Mouse (Mus musculus) lung, embryonic 15.5 days (tissue): ENCODE results near the gene Tex50. TPM values are rescaled to one million over a fixed set of nuclear protein-coding genes. Genes with fewer than 3 reads are reported as not detected.
"Not testable (repeated sequence)": the region's sequence is repeated elsewhere in the genome, so short reads cannot be mapped to it uniquely, and the experiment has no call there.

Experiments
- ATAC-seq: fragments of 200-750 bp; cut with Nextera tagmentation; 2 replicates; pipeline ENCODE4 v1.8.0; 2017; ENCODE audit warnings: moderate number of reproducible peaks, borderline replicate concordance; ENCODE audit not compliant: low FRiP score, low TSS enrichment; ENCODE audit errors: extremely low read depth
- H3K27ac ChIP-seq: fragments of 300-500 bp; sonication (generic); 2 replicates; pipeline ENCODE4 v1.5.1; 2015; ENCODE audit warnings: moderate library complexity, mild to moderate bottlenecking, inconsistent platforms
- H3K27me3 ChIP-seq: fragments of 300-500 bp; sonication (generic); 2 replicates; pipeline ENCODE4 v1.6.1; 2015; ENCODE audit warnings: inconsistent platforms
- H3K36me3 ChIP-seq: fragments of 300-500 bp; sonication (generic); 2 replicates; pipeline ENCODE4 v1.6.1; 2015; ENCODE audit warnings: inconsistent platforms
- H3K4me1 ChIP-seq: fragments of 300-500 bp; sonication (generic); 2 replicates; pipeline ENCODE4 v1.6.1; 2015; ENCODE audit warnings: inconsistent platforms
- H3K4me2 ChIP-seq: fragments of 300-500 bp; sonication (generic); 2 replicates; pipeline ENCODE4 v1.6.1; 2015; ENCODE audit warnings: inconsistent platforms, mild to moderate bottlenecking, moderate library complexity
- H3K4me3 ChIP-seq: fragments of 300-500 bp; sonication (generic); 2 replicates; pipeline ENCODE4 v1.5.1; 2015; ENCODE audit warnings: mild to moderate bottlenecking, inconsistent platforms
- H3K9ac ChIP-seq: fragments of 300-500 bp; sonication (generic); 2 replicates; pipeline ENCODE4 v1.6.1; 2015; ENCODE audit warnings: inconsistent platforms
- H3K9me3 ChIP-seq: fragments of 300-500 bp; sonication (generic); 2 replicates; pipeline ENCODE4 v1.6.1; 2016; ENCODE audit warnings: inconsistent platforms
- WGBS: fragments of 180-500 bp; shearing (Covaris S2); methylation state at CpG from one replicate; pipeline ENCODE4 v1.1.7; 2015; 5-methylcytosine and 5-hydroxymethylcytosine counted together
- polyA plus RNA-seq: library from polyadenylated mRNA; unstranded; fragments of >200 nt; fragmentation: Nextera tagmentation; extraction: Ambion mirVana; gene quantifications from 2 replicates; pipeline ENCODE4 v1.2.1, GENCODE M21; 2015

Gene Tex50
- not detected in 2 replicates for polyA plus RNA-seq

DNA sequence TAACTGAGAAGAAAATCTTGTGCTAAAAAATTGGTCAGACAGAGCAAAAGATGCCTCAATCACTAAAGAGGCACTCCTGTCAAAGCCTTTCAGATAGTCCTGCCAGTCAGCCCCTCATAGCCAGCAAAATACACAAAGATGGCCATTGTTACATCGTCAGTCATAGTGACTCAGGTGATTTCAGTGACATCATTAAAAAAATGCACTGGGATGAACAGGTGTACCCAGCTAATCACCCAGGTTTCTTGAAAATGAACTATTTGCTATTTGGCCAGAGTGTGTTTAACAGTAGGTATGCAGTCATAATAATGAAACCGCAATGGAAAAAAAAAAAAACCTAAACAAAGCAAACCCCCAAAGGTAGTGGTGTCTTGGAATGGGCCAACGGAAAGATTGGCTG is at the start of gene Tex50:
Gene Tex50 (minus strand): TSS at position 101 of the 400 bp plus-strand sequence.
- 84% methylated on average over 3 of the region's 3 CpGs for WGBS

DNA sequence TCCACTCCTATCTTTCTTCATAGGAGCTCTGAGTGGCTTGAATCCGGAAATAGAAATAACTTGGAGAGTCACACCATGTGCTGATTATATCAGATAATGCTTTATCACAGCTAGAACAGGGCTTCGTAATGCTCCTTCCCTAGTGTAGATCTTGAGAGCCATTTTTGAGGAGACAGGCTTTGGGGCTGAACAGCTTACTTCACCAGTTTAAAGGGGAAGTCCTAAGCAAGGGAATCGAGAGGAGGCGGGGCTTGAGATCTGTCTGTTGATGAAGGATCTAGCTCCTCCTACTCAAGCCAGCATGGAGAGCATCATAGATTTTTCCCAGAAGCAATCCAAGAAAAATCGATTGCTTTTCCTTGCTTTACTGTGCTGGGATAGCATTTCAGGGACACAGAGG is 40.7 kb upstream of the Tex50 start:
- ATAC-seq: no peak
- Histone ChIP-seq H3K4me1 (peaks cover 8% of the 10 kb centered on the region; the same call in 1 of the 2 replicates), H3K4me2 (no peak overlapping the region), H3K4me3 (no peak overlapping the region), H3K9me3 (no peaks in the 10 kb centered on the region), H3K36me3 (no peaks in the 10 kb centered on the region), H3K27me3 (no peaks in the 10 kb centered on the region), H3K9ac (no peak overlapping the region), H3K27ac (no peak overlapping the region)
- 59% methylated on average over 5 of the region's 5 CpGs for WGBS

More for the DNA sequence above, at the start of gene Tex50:
- Histone ChIP-seq H3K36me3 (no peaks in the 10 kb centered on the region), H3K4me1 (no peaks in the 10 kb centered on the region), H3K27me3 (no peaks in the 10 kb centered on the region), H3K4me3 (no peak within 1 kb of the TSS), H3K27ac (no peak within 1 kb of the TSS), H3K9ac (no peak within 1 kb of the TSS), H3K9me3 (peaks cover 4% of the 10 kb centered on the region; the same call in 1 of the 2 replicates), H3K4me2 (no peak within 1 kb of the TSS)
- ATAC-seq: no peak

DNA sequence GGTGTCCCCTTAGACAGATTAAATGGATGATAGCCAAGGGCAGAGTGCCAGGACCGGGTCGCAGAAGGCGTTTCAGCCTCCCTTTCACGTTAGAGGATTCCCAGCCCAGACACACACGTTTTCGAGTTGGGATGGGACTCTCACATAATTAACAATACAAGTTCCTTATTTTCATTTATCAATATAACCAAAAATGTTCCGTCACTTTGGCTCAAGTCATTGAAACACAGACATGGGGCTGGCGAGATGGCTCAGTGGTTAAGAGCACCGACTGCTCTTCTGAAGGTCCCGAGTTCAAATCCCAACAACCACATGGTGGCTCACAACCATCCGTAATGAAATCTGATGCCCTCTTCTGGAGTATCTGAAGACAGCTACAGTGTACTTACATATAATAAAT is 37.2 kb upstream of the Tex50 start:
- not testable (repeated sequence) for ATAC-seq, H3K4me1 ChIP-seq, H3K9ac ChIP-seq, H3K9me3 ChIP-seq, H3K27ac ChIP-seq, H3K36me3 ChIP-seq, H3K27me3 ChIP-seq
- H3K4me3 ChIP-seq: peak overlapping the region; percentile 41
- peak overlapping the region; percentile 62 for H3K4me2 ChIP-seq
- 42% methylated on average over 11 of the region's 11 CpGs for WGBS

DNA sequence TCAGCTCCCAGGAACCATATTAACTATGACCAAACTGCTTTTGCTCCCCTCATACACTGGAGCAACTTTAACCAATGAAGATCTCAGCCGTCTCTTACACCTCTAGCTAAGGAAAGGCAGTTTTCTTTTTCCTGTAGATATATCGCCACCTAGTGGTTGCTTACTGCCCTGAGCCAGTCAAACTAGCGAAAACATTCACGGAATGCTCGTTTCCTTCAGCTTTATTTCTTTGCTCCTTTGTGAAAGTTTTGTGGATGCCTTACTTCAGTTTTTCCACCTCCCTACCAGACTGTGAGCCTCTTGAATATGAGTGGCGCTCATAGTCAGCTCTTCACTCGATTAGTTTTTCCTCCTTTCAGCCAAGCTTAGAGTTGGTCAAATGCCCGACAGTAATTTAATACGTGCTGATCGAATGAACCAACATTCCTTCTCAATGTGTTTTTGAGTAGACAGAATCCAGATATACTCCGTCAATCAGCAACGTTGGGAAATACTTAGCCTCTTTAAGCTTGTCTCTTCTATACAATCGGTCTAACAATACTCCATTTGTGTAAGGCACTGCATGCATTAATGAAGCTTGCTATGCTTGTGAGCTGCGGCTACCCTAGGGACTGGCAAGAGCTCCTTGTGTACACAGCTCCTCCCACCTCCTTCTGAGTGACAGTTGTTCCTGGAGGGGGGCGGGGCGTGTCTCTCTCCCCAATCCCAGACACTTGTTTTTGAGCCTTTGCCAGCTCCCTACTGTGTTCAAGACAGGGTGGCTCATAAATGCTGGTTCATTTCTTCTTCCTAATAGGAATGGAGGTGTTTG is 36.6 kb upstream of the Tex50 start:
- ATAC-seq: peak; percentile 96
- Histone ChIP-seq H3K9ac (peak overlapping the region; percentile 36), H3K4me2 (peak overlapping the region; percentile 62), H3K4me1 (peaks cover 9% of the 10 kb centered on the region; the same call in 1 of the 2 replicates), H3K9me3 (no peaks in the 10 kb centered on the region), H3K27ac (peak overlapping the region; percentile 64), H3K36me3 (no peaks in the 10 kb centered on the region), H3K4me3 (peak overlapping the region; percentile 41), H3K27me3 (peaks cover 7% of the 10 kb centered on the region; the same call in 1 of the 2 replicates)
- under 1% methylated on average over 16 of the region's 16 CpGs for WGBS

DNA sequence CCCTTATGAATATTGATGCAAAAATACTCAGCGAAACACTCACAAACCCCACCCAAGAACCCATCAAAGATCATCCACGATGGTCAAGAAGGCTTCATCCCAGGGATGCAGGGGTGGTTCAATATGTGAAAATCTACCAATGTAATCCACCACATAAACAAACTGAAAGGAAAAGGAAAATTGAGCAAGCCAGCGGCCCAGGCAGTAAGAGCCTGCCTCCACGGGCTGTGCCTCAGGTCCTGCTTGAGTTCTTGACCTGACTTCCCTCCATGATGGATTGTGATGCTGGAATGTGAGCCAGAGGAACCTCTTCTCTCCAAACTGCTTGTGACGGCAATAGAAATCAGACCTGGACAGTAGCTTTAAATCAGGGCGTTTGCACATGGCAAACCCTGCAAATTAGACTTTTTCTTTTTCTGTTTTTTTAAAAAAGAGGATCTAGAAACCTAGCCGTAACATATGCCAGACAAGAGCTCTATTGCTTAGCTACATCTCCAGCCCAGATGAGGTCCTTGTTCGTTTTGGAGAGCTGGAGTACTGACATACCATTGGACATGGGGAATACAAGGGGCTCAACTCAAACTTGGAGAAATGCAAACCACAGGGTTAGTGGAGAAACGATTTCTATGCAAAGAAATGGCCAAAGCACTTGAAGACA is 31.3 kb upstream of the Tex50 start:
- Histone ChIP-seq H3K4me2 (no peak overlapping the region), H3K9ac (no peak overlapping the region), H3K4me3 (no peak overlapping the region), H3K27me3 (peaks cover 7% of the 10 kb centered on the region; the same call in 1 of the 2 replicates), H3K4me1 (peaks cover 6% of the 10 kb centered on the region; the same call in 1 of the 2 replicates), H3K36me3 (no peaks in the 10 kb centered on the region), H3K9me3 (no peaks in the 10 kb centered on the region), H3K27ac (no peak overlapping the region)
- no peak for ATAC-seq
- 65% methylated on average over 9 of the region's 9 CpGs for WGBS

DNA sequence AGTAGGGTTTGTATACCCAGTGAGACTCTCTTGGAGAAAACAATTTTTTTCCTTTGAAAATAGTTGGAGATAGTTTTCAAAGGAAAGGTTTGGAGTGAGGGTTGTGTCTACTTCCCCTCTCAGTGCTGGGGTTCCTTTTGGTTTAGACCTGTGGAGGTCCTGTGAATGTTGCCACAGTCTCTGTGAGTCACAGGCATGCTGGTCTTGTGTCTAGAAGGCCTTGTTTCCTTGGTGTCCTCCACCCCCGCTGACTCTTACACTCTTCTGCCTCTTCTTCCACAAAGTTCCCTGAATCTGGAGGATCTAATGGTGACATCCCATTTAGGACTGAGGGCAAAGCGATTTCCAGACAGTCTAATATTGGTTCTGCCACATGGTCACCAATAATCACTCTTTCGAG is 26.3 kb upstream of the Tex50 start:
- no peak overlapping the region for H3K4me2 ChIP-seq
- no peaks in the 10 kb centered on the region for H3K27me3 ChIP-seq
- H3K4me1 ChIP-seq: no peaks in the 10 kb centered on the region
- no peak overlapping the region for H3K27ac ChIP-seq
- no peak for ATAC-seq
- H3K4me3 ChIP-seq: no peak overlapping the region
- WGBS: 81% methylated on average over 3 of the region's 3 CpGs
- no peaks in the 10 kb centered on the region for H3K36me3 ChIP-seq
- no peaks in the 10 kb centered on the region for H3K9me3 ChIP-seq
- no peak overlapping the region for H3K9ac ChIP-seq

DNA sequence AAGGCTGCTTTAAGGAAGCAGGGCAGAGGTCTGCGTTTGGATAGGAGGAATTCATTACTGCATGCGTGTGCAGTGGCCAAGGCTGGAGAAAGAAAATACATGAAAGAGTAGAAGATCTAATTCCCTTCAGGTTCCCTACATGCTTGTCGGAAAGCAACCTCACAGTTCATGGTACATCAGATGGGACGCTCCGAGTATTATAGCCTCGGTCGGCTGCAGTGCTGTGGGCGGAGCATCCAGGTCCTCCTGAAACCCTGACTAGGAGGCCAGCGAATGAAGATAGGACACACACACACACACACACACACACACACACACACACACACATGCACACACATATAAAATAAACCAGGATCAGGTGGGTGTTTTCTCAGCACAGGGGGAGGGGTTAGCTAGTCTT is 24.6 kb upstream of the Tex50 start:
- WGBS: 56% methylated on average over 9 of the region's 9 CpGs
- H3K27me3 ChIP-seq: no peaks in the 10 kb centered on the region
- no peak for ATAC-seq
- H3K4me1 ChIP-seq: no peaks in the 10 kb centered on the region
- H3K36me3 ChIP-seq: no peaks in the 10 kb centered on the region
- no peaks in the 10 kb centered on the region for H3K9me3 ChIP-seq
- no peak overlapping the region for H3K27ac ChIP-seq
- no peak overlapping the region for H3K4me2 ChIP-seq
- no peak overlapping the region for H3K9ac ChIP-seq
- no peak overlapping the region for H3K4me3 ChIP-seq

DNA sequence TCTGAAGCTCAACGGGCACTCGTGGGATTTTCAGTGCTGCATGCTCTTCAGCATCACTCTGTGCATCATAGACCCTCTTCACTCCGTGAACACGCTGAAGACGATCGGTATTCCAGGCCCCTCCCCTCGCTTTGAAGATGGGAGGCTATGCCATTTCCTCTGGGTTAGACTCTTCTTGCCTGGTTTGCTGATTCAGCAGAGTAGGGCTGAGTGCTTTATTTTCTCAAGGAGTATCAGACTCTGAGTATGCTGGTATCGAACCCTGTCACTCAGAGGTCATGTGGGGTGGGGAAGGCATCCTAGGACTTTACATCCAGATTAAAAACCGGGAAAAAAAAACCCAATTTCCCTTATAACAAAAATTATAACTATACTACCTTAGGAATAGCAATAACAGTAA is 23.3 kb upstream of the Tex50 start:
- no peaks in the 10 kb centered on the region for H3K9me3 ChIP-seq
- H3K4me1 ChIP-seq: no peaks in the 10 kb centered on the region
- H3K4me2 ChIP-seq: no peak overlapping the region
- H3K4me3 ChIP-seq: no peak overlapping the region
- WGBS: 73% methylated on average over 9 of the region's 9 CpGs
- no peak for ATAC-seq
- H3K36me3 ChIP-seq: no peaks in the 10 kb centered on the region
- H3K27me3 ChIP-seq: no peaks in the 10 kb centered on the region
- no peak overlapping the region for H3K9ac ChIP-seq
- no peak overlapping the region for H3K27ac ChIP-seq

DNA sequence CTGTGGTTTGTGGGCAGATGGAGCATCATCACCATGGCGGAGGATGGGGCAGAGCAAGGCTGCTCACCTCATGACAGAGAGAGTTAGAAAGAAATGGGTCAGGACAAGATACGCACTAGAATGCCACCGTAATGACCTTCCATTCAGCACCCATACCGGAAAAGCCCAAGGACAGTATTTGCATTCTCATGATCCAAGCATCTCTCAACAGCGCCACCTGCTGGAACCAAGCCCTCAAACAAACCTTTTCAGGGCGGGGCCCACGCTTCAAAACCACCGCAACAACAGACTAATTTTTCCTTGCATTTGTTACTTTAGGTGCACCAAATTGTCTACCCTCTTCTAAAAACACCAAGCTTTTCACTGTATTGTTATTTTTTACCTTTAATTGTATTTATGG is 21.6 kb upstream of the Tex50 start:
- no peak overlapping the region for H3K9ac ChIP-seq
- H3K27me3 ChIP-seq: no peaks in the 10 kb centered on the region
- no peaks in the 10 kb centered on the region for H3K36me3 ChIP-seq
- no peak overlapping the region for H3K4me3 ChIP-seq
- WGBS: 46% methylated on average over 8 of the region's 8 CpGs
- no peaks in the 10 kb centered on the region for H3K9me3 ChIP-seq
- no peak for ATAC-seq
- H3K4me2 ChIP-seq: no peak overlapping the region
- H3K27ac ChIP-seq: no peak overlapping the region
- no peaks in the 10 kb centered on the region for H3K4me1 ChIP-seq

DNA sequence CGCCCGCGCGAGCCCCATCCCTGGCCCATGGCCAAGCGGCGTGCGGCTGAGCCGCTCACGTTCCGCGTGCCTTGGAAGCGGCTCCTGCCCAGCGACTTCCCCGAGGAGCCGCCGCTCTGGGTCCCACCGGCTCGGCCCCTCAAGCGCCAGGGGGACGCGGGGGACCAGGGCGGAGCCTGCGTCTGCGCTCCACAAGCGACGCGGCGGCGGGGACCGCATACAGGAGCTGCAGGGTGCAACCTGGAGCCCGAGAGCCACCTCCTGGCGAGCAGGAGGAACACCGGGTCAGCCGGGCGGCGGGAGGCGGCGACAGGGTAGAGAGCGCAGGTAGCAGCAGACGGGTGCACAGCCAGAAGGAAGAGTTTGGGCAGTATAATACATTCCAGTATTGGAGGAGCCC is 11.5 kb upstream of the Tex50 start:
- Histone ChIP-seq H3K4me1 (no peaks in the 10 kb centered on the region), H3K9ac (peak overlapping the region; percentile 35), H3K27ac (no peak overlapping the region), H3K4me3 (peak overlapping the region; percentile 49), H3K9me3 (no peaks in the 10 kb centered on the region), H3K36me3 (no peaks in the 10 kb centered on the region), H3K4me2 (peak overlapping the region; percentile 79), H3K27me3 (peaks cover 29% of the 10 kb centered on the region)
- whole genome bisulfite sequencing: 1% methylated on average over 40 of the region's 40 CpGs
- peak; percentile 86 for ATAC-seq

DNA sequence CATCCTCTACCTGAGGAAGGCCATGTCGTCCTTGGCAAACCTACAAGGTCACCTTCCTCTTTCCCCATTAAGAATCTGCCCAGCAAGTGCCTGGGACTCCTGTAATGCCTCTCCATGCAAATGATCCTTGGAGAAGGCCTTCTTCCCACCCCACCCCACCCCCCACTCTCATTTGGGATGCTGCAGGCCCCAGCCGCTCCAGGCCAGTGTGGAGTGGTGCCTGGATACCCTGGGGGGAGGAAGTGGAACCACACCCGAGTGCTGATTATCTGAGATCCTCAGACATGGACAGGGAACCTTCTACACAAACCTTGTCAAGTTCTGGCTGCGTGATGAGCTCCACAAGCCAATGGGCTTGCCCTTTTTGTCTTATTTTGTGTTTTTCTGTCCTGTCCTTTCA is 1.2 kb upstream of the Tex50 start:
- 53% methylated on average over 4 of the region's 4 CpGs for WGBS
- Histone ChIP-seq H3K9ac (no peak overlapping the region), H3K36me3 (no peaks in the 10 kb centered on the region), H3K9me3 (peaks cover 4% of the 10 kb centered on the region; the same call in 1 of the 2 replicates), H3K27ac (no peak overlapping the region), H3K4me3 (no peak overlapping the region), H3K4me2 (no peak overlapping the region), H3K27me3 (no peaks in the 10 kb centered on the region), H3K4me1 (no peaks in the 10 kb centered on the region)
- no peak for ATAC-seq

DNA sequence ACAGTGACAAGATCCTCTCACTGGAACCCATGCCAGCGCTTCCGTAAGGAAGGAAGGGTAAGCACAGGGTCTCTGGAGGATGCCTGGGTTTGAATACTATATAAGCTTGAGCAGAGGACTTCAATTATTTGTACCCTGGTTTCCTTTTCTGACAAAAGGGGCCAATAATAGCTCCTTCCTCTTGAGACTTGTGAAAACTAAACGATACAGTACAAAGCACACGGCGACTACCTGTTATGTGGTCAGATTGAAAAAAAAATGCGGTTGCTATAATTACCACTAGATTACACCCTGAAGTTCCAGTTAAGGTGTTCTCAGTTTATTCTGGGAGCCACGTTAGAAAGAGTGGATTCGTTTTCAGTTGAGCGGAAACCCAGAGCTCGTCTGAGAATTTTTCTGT is 2.6 kb downstream of the Tex50 start:
- ATAC-seq: no peak
- Histone ChIP-seq H3K36me3 (no peaks in the 10 kb centered on the region), H3K9ac (no peak overlapping the region), H3K4me1 (no peaks in the 10 kb centered on the region), H3K27me3 (no peaks in the 10 kb centered on the region), H3K9me3 (no peaks in the 10 kb centered on the region), H3K4me2 (no peak overlapping the region), H3K4me3 (no peak overlapping the region), H3K27ac (no peak overlapping the region)
- WGBS: 75% methylated on average over 10 of the region's 10 CpGs
